Mouse (Mus musculus) ovary, postnatal 36 days (tissue): ENCODE data around the gene Kir3dl1.
"Not testable (repeated sequence)": the region's sequence is repeated elsewhere in the genome, so short reads cannot be mapped to it uniquely, and the experiment has no call there.

ENCODE experiments used
- DNase-seq: peaks from one replicate; pipeline ENCODE4 v3.0.0; 2022; ENCODE audit warnings: low spot score, mixed read lengths

Kir3dl1 gene

DNA sequence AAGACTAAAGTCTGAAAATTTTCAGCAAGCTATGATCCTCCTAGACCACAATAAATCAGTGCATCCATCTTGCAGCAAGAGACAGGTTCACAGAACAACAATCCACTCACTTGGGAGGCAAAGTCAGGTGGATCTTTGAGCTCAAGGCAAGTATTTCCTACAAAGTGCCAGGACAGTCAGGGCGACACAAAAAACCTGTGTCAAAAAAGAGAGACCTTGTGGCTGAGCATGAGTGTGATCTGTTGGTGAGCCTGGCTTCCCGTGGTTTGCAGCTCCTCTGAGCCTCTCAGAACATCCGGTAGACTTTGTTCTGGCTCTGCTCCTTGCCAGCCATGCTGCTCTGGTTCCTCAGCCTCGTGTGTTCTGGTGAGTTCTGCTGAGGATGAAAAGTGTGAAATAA is at the start of gene Kir3dl1:
Kir3dl1 (plus strand) TSS at position 301 of the 400 bp plus-strand sequence.
- DNase-seq: not testable (repeated sequence)

DNA sequence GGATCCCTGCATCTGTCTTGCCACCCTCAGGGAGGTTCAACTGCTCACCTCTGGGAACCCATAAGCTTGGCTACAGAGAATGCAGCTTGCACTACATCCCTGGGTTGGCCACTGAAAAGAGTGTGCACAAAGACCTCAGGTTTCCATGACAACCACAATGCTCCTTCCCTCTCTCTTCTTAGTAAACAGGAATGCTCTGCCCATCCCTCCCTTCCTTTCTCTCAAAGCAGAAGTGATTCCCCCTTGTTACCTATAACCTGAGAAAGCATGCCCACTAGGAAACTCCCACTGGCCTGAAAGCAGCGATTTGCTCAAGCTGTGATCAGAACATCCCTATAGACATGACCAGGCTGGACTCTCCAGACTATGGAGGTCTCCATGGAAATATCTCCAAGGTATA is 26.2 kb downstream of the Kir3dl1 start, which contains the start of gene Kir3dl2:
Kir3dl2 (minus strand) TSS at position 101 of the 400 bp plus-strand sequence.
- not testable (repeated sequence) for DNase-seq

DNA sequence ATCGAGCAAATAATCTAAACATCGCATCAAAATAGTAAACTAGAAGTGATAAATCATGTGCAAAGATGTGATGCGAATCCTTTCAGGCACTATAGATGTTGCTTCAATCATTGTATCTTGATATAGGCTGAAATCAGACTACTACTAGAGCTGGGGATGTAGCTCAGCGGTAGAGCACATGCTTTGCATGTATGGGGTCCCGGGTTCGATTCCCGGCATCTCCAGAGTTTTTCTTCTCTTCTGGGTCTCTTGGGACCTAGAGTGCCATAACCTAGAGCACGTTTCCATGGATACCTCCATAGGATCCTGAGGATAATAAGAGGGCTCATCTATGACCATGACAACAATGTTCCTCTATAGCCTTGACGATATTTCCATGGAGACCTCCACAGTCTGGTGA is 51.3 kb downstream of the Kir3dl1 start:
- DNase-seq: not testable (repeated sequence)
